Mouse (Mus musculus): ENCODE measurements around the gene Nr1h2. TPM values are rescaled to one million over a fixed set of nuclear protein-coding genes. Genes with fewer than 3 reads are reported as not detected.

Nr1h2 gene
- polyA plus RNA-seq, 1 experiment from 2014 or later: 70.5 TPM

DNA sequence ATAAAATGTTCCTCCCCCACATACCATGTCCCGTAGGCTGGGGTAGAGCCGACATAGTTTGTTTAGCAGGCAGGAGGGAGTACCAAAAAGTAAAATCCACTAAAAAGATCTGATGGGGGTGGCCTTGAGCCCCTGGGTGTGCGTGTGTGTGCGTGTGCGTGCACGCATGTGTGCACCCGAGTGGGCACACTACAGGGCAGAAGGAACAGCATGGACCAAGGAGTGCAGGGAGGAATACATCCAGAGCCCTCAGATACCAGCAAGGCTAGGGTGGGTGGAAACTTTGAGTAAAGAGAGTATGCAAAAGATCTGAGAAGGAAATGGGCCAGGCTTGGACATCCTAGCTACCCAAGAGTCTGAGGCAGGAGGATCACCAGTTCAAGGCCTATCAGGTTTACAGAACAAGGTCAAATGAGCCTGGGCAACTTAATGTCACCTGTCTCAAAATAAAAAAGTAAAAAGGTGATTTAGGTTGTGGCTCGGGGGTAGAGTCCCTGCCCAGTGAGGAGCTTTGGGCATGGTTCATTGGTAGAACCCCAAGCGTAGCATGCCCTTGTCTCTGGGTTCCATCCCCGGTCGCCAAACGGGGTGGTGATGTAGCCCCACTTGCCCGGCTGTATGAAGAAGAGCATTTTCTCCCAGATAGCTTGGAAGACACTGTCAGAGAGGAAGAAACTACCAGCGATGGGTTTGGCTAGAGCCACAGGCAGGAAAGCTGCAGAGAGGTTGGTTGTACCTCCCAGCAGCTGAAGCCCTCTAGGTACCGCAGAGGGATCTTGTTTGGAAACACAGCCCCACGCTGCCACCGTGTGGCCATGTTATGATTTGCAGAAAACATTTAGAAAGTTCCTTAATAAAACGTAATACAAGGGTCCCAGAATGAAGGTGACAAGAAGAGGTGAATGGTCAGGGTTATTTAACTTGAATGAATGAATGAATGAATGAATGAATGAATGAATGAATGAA lies 7.0 kb upstream of the Nr1h2 start:
- ATAC-seq (replicated peaks): peak; percentile 64
- H3K9me3 ChIP-seq: no peaks in the 10 kb centered on the region
- WGBS: 53% methylated on average over 18 of the region's 18 CpGs
- H3K4me3 ChIP-seq: no peak overlapping the region
- H3K27me3 ChIP-seq: no peaks in the 10 kb centered on the region; the same call in 1 of the 2 replicates
- no peaks in the 10 kb centered on the region for H3K36me3 ChIP-seq
- no peaks in the 10 kb centered on the region for H3K4me1 ChIP-seq
- H3K27ac ChIP-seq (replicated peaks): no peak overlapping the region
- no peak overlapping the region for H3K4me2 ChIP-seq (replicated peaks)
- no peak overlapping the region for H3K9ac ChIP-seq (replicated peaks)

GRCm38 (mm10) chr7:44557629-44558028 lies 3.9 kb upstream of the Nr1h2 start:
- no peak overlapping the region for H3K4me2 ChIP-seq (replicated peaks)
- WGBS: 68% methylated on average over 2 of the region's 2 CpGs
- peaks cover 2% of the 10 kb centered on the region; the same call in 1 of the 2 replicates for H3K27me3 ChIP-seq
- no peak overlapping the region for H3K27ac ChIP-seq (replicated peaks)
- no peak overlapping the region for H3K4me3 ChIP-seq
- no peak for ATAC-seq (replicated peaks)
- no peak overlapping the region for H3K9ac ChIP-seq (replicated peaks)
- no peaks in the 10 kb centered on the region for H3K9me3 ChIP-seq
- H3K4me1 ChIP-seq: peaks cover 12% of the 10 kb centered on the region
- no peaks in the 10 kb centered on the region for H3K36me3 ChIP-seq

- peak overlapping the region; percentile 65 for H3K4me3 ChIP-seq
- peak overlapping the region; percentile 86 for H3K27ac ChIP-seq (replicated peaks)
- WGBS: under 1% methylated on average over 32 of the region's 32 CpGs
- peak; percentile 60 for ATAC-seq (replicated peaks)
- H3K4me1 ChIP-seq: peaks cover 15% of the 10 kb centered on the region
- H3K36me3 ChIP-seq: peaks cover 24% of the 10 kb centered on the region
- H3K9ac ChIP-seq (replicated peaks): peak overlapping the region; percentile 39
- no peaks in the 10 kb centered on the region for H3K9me3 ChIP-seq
- peaks cover 2% of the 10 kb centered on the region; the same call in 1 of the 2 replicates for H3K27me3 ChIP-seq
- H3K4me2 ChIP-seq (replicated peaks): peak overlapping the region; percentile 67
These were observed 471 bp downstream of the Nr1h2 start for GRCm38 (mm10) chr7:44553196-44553764.

- H3K4me2 ChIP-seq (replicated peaks): peak overlapping the region; percentile 67
- peaks cover 2% of the 10 kb centered on the region; the same call in 1 of the 2 replicates for H3K27me3 ChIP-seq
- no peak overlapping the region for H3K9ac ChIP-seq (replicated peaks)
- no peaks in the 10 kb centered on the region for H3K9me3 ChIP-seq
- WGBS: 90% methylated on average over 31 of the region's 31 CpGs
- ATAC-seq (replicated peaks): no peak
- H3K4me1 ChIP-seq: peaks cover 25% of the 10 kb centered on the region
- peak overlapping the region; percentile 65 for H3K4me3 ChIP-seq
- peaks cover 24% of the 10 kb centered on the region for H3K36me3 ChIP-seq
- H3K27ac ChIP-seq (replicated peaks): no peak overlapping the region
These were observed 1.4 kb downstream of the Nr1h2 start for GRCm38 (mm10) chr7:44552141-44552908.

GRCm38 (mm10) chr7:44551731-44552130 lies 2.0 kb downstream of the Nr1h2 start:
- Histone ChIP-seq H3K4me1 (peaks cover 29% of the 10 kb centered on the region), H3K27ac (replicated peaks) (no peak overlapping the region), H3K9me3 (no peaks in the 10 kb centered on the region), H3K9ac (replicated peaks) (no peak overlapping the region), H3K27me3 (peaks cover 2% of the 10 kb centered on the region; the same call in 1 of the 2 replicates), H3K4me2 (replicated peaks) (no peak overlapping the region), H3K36me3 (peaks cover 24% of the 10 kb centered on the region), H3K4me3 (no peak overlapping the region)
- ATAC-seq (replicated peaks): no peak
- WGBS: 75% methylated on average over 22 of the region's 22 CpGs

GRCm38 (mm10) chr7:44551301-44551700 lies 2.5 kb downstream of the Nr1h2 start:
- ATAC-seq (replicated peaks): no peak
- no peak overlapping the region for H3K4me3 ChIP-seq
- H3K36me3 ChIP-seq: peaks cover 24% of the 10 kb centered on the region
- WGBS: 92% methylated on average over 21 of the region's 21 CpGs
- H3K4me1 ChIP-seq: peaks cover 29% of the 10 kb centered on the region
- H3K9ac ChIP-seq (replicated peaks): no peak overlapping the region
- no peak overlapping the region for H3K4me2 ChIP-seq (replicated peaks)
- H3K27me3 ChIP-seq: peaks cover 2% of the 10 kb centered on the region; the same call in 1 of the 2 replicates
- H3K9me3 ChIP-seq: no peaks in the 10 kb centered on the region
- no peak overlapping the region for H3K27ac ChIP-seq (replicated peaks)

GRCm38 (mm10) chr7:44550409-44550678 lies 3.4 kb downstream of the Nr1h2 start:
- Histone ChIP-seq H3K9ac (replicated peaks) (no peak overlapping the region), H3K4me3 (no peak overlapping the region), H3K36me3 (peaks cover 24% of the 10 kb centered on the region), H3K4me2 (replicated peaks) (no peak overlapping the region), H3K27me3 (0 out of 2 replicates have a peak, but pooled peaks cover 1% of the 10 kb centered on the region), H3K4me1 (peaks cover 29% of the 10 kb centered on the region), H3K9me3 (no peaks in the 10 kb centered on the region), H3K27ac (replicated peaks) (no peak overlapping the region)
- no peak for ATAC-seq (replicated peaks)
- WGBS: 96% methylated on average over 12 of the region's 12 CpGs

GRCm38 (mm10) chr7:44549621-44550408 lies 3.9 kb downstream of the Nr1h2 start:
- Histone ChIP-seq H3K4me1 (peaks cover 29% of the 10 kb centered on the region), H3K27ac (replicated peaks) (no peak overlapping the region), H3K4me2 (replicated peaks) (no peak overlapping the region), H3K9me3 (no peaks in the 10 kb centered on the region), H3K27me3 (no peaks in the 10 kb centered on the region), H3K9ac (replicated peaks) (no peak overlapping the region), H3K4me3 (no peak overlapping the region), H3K36me3 (peaks cover 24% of the 10 kb centered on the region)
- no peak for ATAC-seq (replicated peaks)
- 93% methylated on average over 23 of the region's 23 CpGs for WGBS

DNA sequence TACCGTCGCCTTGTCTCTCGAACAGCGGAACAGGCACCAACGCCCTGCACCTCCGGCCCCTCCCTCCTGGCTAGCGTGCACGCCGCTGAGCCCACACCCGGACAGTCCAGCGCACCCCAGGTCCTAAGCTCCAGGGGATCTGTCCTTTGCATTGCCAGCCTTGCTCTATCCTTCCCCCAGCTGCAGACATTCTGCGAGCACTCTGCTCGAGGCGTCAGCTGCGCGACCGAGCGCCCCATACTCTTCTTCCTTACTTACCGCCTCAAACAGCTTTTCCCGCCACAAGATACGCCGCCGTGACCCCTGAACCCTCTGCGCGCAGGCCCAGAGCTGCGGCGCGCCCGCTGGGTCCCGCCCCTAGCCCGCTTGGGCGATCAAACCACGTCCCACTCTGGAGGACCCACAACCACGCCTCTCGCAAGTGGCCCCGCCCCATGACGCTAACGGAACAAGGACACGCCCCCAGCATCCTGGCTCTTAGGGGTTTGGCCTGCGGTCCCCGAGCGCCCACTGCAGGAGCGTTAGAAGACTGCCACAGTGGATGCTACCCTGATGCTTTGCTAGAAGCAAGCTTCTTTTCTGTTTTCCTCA lies 5.2 kb downstream of the Nr1h2 start, which contains the start of gene Pold1:
Gene Pold1 (minus strand): TSS at position 353 of the 591 bp plus-strand sequence.
- Histone ChIP-seq H3K4me3 (peak within 1 kb of the TSS; percentile 65), H3K9me3 (no peaks in the 10 kb centered on the region), H3K36me3 (peaks cover 24% of the 10 kb centered on the region), H3K27ac (replicated peaks) (peak within 1 kb of the TSS; percentile 55), H3K4me2 (replicated peaks) (peak within 1 kb of the TSS; percentile 97), H3K27me3 (no peaks in the 10 kb centered on the region), H3K9ac (replicated peaks) (peak within 1 kb of the TSS; percentile 51), H3K4me1 (peaks cover 25% of the 10 kb centered on the region)
- peak; percentile 93 for ATAC-seq (replicated peaks)
- under 1% methylated on average over 43 of the region's 43 CpGs for WGBS

DNA sequence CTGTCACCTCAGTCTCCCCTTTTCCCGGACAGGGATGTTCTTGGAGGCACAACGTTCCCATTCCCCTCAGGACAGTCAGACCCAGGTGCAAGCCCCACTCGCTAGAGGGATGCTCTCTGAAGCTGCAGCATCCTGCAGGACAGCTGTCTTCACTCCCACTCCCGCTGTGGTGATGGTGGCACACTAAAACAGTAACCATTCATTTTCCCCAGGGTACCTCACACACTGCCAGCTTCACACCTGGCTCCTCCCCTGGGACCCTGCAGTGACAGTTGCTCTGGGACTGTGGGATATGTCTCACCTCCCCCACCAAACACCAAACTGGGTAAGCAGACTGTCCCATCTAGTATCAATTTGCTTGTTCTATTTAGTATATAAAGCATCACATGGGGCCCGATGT lies 6.0 kb downstream of the Nr1h2 start:
- ATAC-seq (replicated peaks): no peak

GRCm38 (mm10) chr7:44547041-44547440 lies 6.7 kb downstream of the Nr1h2 start:
- Histone ChIP-seq H3K27me3 (no peaks in the 10 kb centered on the region), H3K4me3 (no peak overlapping the region), H3K9me3 (no peaks in the 10 kb centered on the region), H3K9ac (replicated peaks) (no peak overlapping the region), H3K4me1 (peaks cover 15% of the 10 kb centered on the region), H3K27ac (replicated peaks) (no peak overlapping the region), H3K36me3 (peaks cover 24% of the 10 kb centered on the region), H3K4me2 (replicated peaks) (peak overlapping the region; percentile 97)
- ATAC-seq (replicated peaks): no peak
- 92% methylated on average over 13 of the region's 13 CpGs for WGBS

More for the DNA sequence above, 6.0 kb downstream of the Nr1h2 start:
- peak overlapping the region; percentile 65 for H3K4me3 ChIP-seq
- peaks cover 18% of the 10 kb centered on the region for H3K4me1 ChIP-seq
- H3K27me3 ChIP-seq: no peaks in the 10 kb centered on the region
- peaks cover 24% of the 10 kb centered on the region for H3K36me3 ChIP-seq
- H3K9me3 ChIP-seq: no peaks in the 10 kb centered on the region
- H3K27ac ChIP-seq (replicated peaks): no peak overlapping the region
- H3K9ac ChIP-seq (replicated peaks): peak overlapping the region; percentile 51
- peak overlapping the region; percentile 97 for H3K4me2 ChIP-seq (replicated peaks)
- WGBS: 22% methylated on average over 5 of the region's 5 CpGs
